Mouse (Mus musculus) adrenal gland, adult 18-20 months (tissue): Measurements from ENCODE around the gene Tspan7. TPM values are rescaled to one million over a fixed set of nuclear protein-coding genes. Genes with fewer than 3 reads are reported as not detected.

Source experiments
- DNase-seq, 2 experiments: peaks; one replicate each; pipeline ENCODE4 v3.0.0; 2021 to 2022; ENCODE audit warnings: low spot score in 2 of 2
- long read RNA-seq, 2 experiments: library from polyadenylated mRNA; stranded (forward); transcript quantifications; one replicate each; pipeline ENCODE4 v2.0.0; 2021
- total RNA-seq, 2 experiments: library from RNA; stranded (reverse); gene quantifications; 1 replicate in 1 of 2; 2 replicates in 1 of 2; pipeline ENCODE4 v1.2.3; 2021

Gene Tspan7
- 10 to 100 TPM; 83.2 to 86.3 TPM for total RNA-seq
- long read RNA-seq, experiment 1, transcript Tspan7-201 (8 exons, 1,733 nt), result major isoform, 35 of 47 reads
- long read RNA-seq, experiment 1, partial matches to known transcripts, result 11 of 47 reads
- long read RNA-seq, experiment 1, other reads (novel, unspliced or antisense), result 1 of 47 reads
- long read RNA-seq, experiment 2, transcript Tspan7-201 (8 exons, 1,733 nt), result major isoform, 44 of 68 reads
- long read RNA-seq, experiment 2, partial matches to known transcripts, result 22 of 68 reads
- long read RNA-seq, experiment 2, other reads (novel, unspliced or antisense), result 2 of 68 reads

GRCm38 (mm10) chrX:10484872-10485569 lies at the start of gene Tspan7:
TSS of gene Tspan7 (plus strand) at chrX:10485158.
- peak; percentile 36 to 41 for DNase-seq

- DNase-seq, result no peak
Measured at GRCm38 (mm10) chrX:10449323-10449980, 35.5 kb upstream of the Tspan7 start.

- DNase-seq, result no peak
Measured at GRCm38 (mm10) chrX:10450143-10451060, 34.6 kb upstream of the Tspan7 start.

- no peak for DNase-seq
Measured at GRCm38 (mm10) chrX:10453798-10454197, 31.2 kb upstream of the Tspan7 start.

GRCm38 (mm10) chrX:10457256-10457655 lies 27.7 kb upstream of the Tspan7 start:
- DNase-seq, result no peak

- DNase-seq, result no peak
Measured at GRCm38 (mm10) chrX:10477088-10477487, 7.9 kb upstream of the Tspan7 start.

GRCm38 (mm10) chrX:10479031-10479886 lies 5.7 kb upstream of the Tspan7 start:
- no peak for DNase-seq

- no peak for DNase-seq
Measured at GRCm38 (mm10) chrX:10479943-10480342, 5.0 kb upstream of the Tspan7 start.

GRCm38 (mm10) chrX:10485664-10486211 lies 780 bp downstream of the Tspan7 start:
- peak; percentile 22 to 24 for DNase-seq

- DNase-seq, result no peak
Measured at GRCm38 (mm10) chrX:10498580-10498979, 13.6 kb downstream of the Tspan7 start.

- DNase-seq, result no peak
Measured at GRCm38 (mm10) chrX:10502616-10503015, 17.7 kb downstream of the Tspan7 start.

GRCm38 (mm10) chrX:10514417-10514816 lies 29.5 kb downstream of the Tspan7 start:
- no peak for DNase-seq

- DNase-seq, result no peak
Measured at GRCm38 (mm10) chrX:10514971-10515370, 30.0 kb downstream of the Tspan7 start.

GRCm38 (mm10) chrX:10516448-10516847 lies 31.5 kb downstream of the Tspan7 start:
- no peak for DNase-seq

GRCm38 (mm10) chrX:10516925-10517324 lies 32.0 kb downstream of the Tspan7 start:
- DNase-seq, result no peak

- no peak for DNase-seq
Measured at GRCm38 (mm10) chrX:10517756-10518155, 32.8 kb downstream of the Tspan7 start.

- DNase-seq, result no peak
Measured at GRCm38 (mm10) chrX:10518510-10518909, 33.6 kb downstream of the Tspan7 start.

GRCm38 (mm10) chrX:10535450-10535849 lies 50.5 kb downstream of the Tspan7 start:
- no peak for DNase-seq

GRCm38 (mm10) chrX:10539009-10539408 lies 54.1 kb downstream of the Tspan7 start:
- DNase-seq, result no peak
